Mouse (Mus musculus) left cerebral cortex, adult 2 months (tissue): ENCODE results near the gene Sh3tc1. TPM values are rescaled to one million over a fixed set of nuclear protein-coding genes. Genes with fewer than 3 reads are reported as not detected.
A peak's percentile ranks its signal among the peaks of the same experiment; 100 is the strongest.

Experiments used
- DNase-seq, 2 experiments: peaks; one replicate each; pipeline ENCODE4 v3.0.0; 2021 to 2022; ENCODE audit warnings: low spot score in 2 of 2, mixed read lengths in 1 of 2; ENCODE audit errors: extremely low spot score in 1 of 2
- H3K27ac ChIP-seq: fragments of 200-600 bp; 2 replicates; pipeline ENCODE4 v1.8.1; 2022
- H3K4me3 ChIP-seq: fragments of 200-600 bp; 2 replicates; pipeline ENCODE4 v1.8.1; 2022
- CTCF ChIP-seq: fragments of 200-600 bp; IDR thresholded peaks from 2 replicates; pipeline ENCODE4 v1.8.1; 2022; ENCODE audit warnings: antibody characterized with exemption, mild to moderate bottlenecking, moderate library complexity
- intact Hi-C: fragments of 180-260 bp; cut with DNase I; formaldehyde crosslinking; loops from one replicate; pipeline ENCODE4 v1.15.1; 2025
- total RNA-seq, 2 experiments: library from RNA; stranded (reverse); gene quantifications; 2 replicates each; pipeline ENCODE4 v1.2.3; 2021

Sh3tc1 gene
- total RNA-seq, 2 experiments from 2014 or later: 2.4 to 4.3 TPM

DNA sequence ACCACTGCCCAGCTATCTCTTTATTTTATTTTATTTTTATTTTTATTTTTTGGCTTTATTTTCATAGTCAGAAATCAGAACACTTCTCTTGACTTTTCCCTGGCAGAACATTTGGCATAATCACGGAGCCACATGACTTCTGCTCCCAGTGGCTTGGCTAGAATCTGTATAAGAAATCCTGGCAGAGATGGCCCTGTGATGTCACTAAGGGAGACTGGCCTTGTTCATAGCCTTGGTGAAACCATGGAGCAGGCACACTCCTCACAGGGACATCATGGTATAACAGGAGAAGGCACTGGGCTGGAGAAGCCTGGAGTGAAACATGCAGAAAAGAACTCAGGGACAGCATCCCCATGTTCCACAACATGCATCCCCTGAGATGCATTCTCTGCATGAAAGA is 10.2 kb upstream of the Sh3tc1 start:
- intact Hi-C loops: no loop called here
- Histone ChIP-seq H3K4me3 (no peak overlapping the region), H3K27ac (no peak overlapping the region)
- no peak for DNase-seq
- no peak for TF ChIP-seq CTCF

DNA sequence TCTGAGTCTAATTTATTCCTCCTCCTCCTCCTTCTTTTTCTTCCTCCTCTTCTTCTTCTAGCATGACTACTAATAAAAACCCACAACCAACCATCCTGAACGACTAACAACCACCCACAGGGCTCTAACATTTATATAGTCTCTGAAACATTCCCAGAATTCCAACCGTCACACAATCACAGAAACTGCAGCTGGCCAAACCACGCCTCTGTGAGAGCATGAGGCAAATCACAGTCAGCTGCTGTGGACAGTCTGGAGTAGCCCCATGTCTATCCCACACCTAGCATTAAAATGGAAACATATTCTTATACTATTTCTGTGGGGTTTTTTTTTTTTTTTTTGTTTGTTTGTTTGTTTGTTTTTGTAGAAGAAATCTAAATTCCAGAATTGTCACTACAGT is 9.6 kb upstream of the Sh3tc1 start:
- intact Hi-C loops: loop anchor here (5.0 to 10.0 kb wide), 2 partner anchors 223 to 645 kb away; partner anchors contain the start of gene Lrpap1
- no peak overlapping the region for H3K4me3 ChIP-seq
- no peak for TF ChIP-seq CTCF
- H3K27ac ChIP-seq: no peak overlapping the region
- no peak for DNase-seq

DNA sequence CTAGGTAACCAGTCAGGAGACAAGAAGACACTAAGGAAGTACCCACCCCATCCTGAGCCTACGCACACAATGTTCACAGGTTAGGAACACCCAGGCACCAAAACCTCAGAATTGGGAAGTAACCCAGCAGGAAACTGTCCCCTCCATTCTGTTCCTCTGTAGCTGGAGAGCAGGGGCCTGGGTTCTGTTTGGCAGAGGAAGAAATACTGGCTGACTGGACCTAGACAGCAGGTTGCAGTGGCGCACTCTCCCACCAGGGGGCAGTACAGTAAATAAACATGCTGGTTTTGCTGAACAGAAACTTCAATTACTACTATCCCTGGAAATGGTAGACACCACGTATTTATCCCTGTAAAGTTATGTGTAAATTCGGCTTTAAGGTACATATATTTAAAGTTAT is 7.1 kb upstream of the Sh3tc1 start:
- DNase-seq: peak; percentile 73 to 80
- H3K27ac ChIP-seq: no peak overlapping the region
- H3K4me3 ChIP-seq: no peak overlapping the region
- intact Hi-C loops: loop anchor here (2.0 to 10.0 kb wide), 3 partner anchors 112 to 642 kb away; partner anchors contain the start of gene Lrpap1
- no peak; the same call in none of the 2 replicates for TF ChIP-seq CTCF

DNA sequence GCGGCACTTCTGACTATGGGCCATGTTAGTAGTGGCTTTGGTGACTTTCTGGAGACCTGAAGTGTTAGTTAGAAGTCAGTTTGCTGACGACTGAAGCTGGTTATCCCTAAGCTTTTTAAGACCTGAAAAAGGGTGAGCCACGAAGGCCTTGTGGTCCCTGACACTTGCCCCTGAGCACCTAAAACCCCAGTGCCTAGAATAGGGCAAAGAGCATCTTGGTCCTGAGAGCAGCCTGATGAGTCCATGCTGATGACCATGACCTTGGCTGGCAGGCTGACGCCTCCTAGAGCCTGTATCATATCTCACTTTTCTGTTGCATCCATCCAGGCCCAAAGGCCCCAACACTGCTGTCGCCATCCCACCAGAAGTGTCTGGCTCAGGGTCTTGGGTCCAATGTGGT is 5.6 kb upstream of the Sh3tc1 start:
- no peak for DNase-seq
- intact Hi-C loops: loop anchor here (5.0 to 10.0 kb wide), 2 partner anchors 227 to 641 kb away; partner anchors contain the start of gene Lrpap1
- no peak overlapping the region for H3K27ac ChIP-seq
- no peak overlapping the region for H3K4me3 ChIP-seq
- no peak for TF ChIP-seq CTCF

DNA sequence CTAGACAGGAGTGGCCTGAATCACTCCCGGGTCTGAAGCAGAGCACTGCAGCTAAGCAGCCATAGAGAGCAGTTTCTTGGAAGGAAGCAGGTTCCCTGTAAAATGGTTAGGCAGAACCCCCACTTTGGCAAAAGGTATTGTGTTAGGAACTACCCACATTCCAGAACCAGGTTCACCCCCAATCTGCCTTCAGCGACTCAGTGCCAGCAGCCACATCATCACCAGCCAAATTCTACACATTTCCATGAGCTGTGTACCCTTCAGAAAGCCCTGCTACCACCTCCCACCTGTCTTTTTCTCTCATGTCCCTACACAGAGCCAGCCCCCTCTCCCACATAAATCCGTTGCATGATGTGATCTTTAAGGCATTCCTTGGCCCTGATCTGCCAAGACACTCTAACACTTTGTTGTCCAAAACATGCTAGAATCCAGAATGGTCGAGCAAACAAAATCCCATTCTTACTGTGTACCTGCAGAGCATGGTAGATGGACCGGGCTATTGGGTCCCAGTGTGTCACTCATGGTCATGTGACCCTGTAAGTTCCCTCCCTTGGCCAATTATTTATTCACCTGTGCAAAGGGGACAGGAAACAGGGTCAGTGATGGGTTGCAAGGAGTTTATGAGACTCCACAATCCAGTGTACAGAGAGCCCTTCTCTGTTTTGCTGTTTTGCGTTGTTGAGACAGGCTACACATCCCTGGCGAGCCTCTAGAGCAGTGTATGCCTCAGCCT is 4.4 kb upstream of the Sh3tc1 start:
- peak in 1 of 2 experiments; percentile 31 for DNase-seq
- no peak for TF ChIP-seq CTCF

DNA sequence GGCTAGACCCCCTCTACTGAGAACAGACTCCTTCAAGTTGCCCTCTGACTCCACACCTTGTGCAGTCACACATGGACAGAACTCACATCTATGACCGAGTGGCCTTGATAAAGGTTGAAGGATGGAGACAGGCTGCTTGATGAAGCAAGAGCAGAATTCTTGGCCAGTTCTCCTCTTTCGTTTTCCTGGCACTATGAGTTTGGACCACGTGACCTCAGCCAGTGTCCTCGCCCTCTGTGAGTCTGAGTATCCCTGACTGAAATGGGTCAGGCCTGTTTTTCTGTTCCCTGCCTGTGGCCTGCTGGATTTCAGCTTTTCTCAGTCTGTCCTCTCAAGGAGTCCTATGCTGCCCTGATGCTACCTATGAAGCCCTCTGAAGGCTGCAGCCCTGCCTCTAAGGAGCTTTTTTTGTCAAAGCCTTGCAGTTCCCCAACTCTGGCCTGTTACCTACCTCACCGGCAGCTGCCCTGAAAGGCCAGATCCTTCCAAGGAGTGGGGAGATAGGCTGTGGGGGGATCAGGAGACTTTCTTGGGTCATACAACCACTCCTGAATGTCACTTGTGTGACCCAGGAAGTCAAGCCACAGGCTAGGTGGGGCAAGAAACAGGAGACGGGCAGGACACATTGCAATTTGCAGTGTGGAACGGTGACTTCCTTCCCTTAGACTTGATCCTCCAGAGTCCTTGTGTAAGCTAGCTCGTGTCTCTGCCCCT is 3.6 kb upstream of the Sh3tc1 start:
- H3K4me3 ChIP-seq: no peak overlapping the region
- DNase-seq: no peak
- intact Hi-C loops: loop anchor here (10.0 kb wide), 1 partner anchor 639 kb away; the partner anchor contains the start of gene Lrpap1
- no peak overlapping the region for H3K27ac ChIP-seq
- no peak for TF ChIP-seq CTCF

More for the DNA sequence above, 4.4 kb upstream of the Sh3tc1 start:
- no peak overlapping the region for H3K4me3 ChIP-seq
- intact Hi-C loops: loop anchor here (10.0 kb wide), 1 partner anchor 639 kb away; the partner anchor contains the start of gene Lrpap1
- H3K27ac ChIP-seq: no peak overlapping the region

DNA sequence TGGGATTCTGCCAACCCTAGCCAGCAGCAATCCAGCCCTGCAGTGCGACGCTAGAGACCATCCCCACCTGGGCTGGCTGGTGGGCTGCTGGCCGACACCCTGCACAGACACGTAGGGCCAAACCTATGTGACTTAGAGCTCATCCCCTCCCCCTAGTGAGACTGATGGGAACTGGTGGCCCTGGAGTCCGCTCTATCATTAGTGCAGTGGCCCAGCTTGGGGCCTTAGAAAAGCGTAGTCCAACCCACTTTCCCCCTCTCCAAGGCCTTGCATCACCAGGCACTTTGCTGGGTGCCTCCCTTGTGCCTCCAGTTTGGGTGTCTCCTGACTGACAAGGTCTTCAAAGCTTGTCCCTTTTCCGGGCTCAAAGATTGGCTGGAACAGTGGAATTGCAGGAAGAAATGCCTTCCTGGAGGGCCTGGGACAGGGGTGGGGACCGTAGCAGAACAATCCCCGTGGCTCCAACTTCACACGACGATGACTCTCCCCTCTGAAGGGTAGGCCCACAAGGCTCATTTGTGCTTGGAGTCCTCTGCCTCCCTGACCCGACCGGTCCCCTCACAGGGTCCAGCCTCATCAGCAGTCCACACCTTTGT is 1.5 kb upstream of the Sh3tc1 start:
- H3K4me3 ChIP-seq: no peak overlapping the region
- TF ChIP-seq CTCF: no peak
- intact Hi-C loops: loop anchor here (10.0 kb wide), 1 partner anchor 637 kb away; the partner anchor contains the start of gene Lrpap1
- H3K27ac ChIP-seq: no peak overlapping the region
- no peak for DNase-seq

DNA sequence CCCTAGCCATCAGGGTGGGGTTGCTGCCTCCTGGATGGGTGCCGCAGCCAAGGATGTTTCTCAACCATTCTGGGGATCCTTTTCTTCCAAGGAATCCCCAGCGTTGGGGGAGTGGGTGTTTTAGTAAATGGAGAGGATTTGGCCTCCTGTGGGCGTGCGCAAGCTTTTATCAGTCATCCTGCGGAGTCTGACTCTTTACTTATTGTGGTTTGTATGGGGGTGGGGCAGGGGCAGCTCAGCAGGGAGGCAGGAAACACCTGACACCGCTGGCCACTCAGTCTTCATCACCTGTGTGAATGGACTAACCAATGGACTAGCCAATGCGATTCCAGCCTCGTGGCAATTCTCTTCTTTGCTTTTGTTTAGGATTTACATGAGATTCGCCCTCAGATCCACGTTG is 929 bp upstream of the Sh3tc1 start:
- intact Hi-C loops: loop anchor here (10.0 kb wide), 1 partner anchor 636 kb away; the partner anchor contains the start of gene Lrpap1
- DNase-seq: no peak
- TF ChIP-seq CTCF: no peak
- Histone ChIP-seq H3K27ac (no peak overlapping the region), H3K4me3 (no peak overlapping the region)

DNA sequence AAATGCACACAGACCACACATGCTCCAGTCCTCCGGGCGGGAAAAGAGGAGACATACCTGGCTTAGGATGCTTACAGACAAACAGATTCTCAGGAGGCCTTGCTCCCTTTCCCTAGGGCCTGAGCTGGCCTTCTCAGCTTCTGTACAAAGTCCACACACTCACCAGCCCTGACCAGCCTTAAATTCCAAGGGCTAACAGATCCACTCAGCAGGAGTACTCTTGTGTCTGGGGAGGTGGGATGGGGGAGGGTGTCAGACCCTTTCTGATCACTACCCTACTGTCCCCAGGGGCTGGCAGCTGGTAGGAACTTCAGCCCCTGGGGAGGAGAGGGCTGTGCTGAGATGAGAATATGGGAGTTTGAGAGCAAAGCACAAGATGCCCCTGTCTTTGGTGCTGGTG is 782 bp downstream of the Sh3tc1 start:
- Histone ChIP-seq H3K4me3 (no peak overlapping the region), H3K27ac (no peak overlapping the region)
- no peak for TF ChIP-seq CTCF
- DNase-seq: no peak
- intact Hi-C loops: no loop called here

DNA sequence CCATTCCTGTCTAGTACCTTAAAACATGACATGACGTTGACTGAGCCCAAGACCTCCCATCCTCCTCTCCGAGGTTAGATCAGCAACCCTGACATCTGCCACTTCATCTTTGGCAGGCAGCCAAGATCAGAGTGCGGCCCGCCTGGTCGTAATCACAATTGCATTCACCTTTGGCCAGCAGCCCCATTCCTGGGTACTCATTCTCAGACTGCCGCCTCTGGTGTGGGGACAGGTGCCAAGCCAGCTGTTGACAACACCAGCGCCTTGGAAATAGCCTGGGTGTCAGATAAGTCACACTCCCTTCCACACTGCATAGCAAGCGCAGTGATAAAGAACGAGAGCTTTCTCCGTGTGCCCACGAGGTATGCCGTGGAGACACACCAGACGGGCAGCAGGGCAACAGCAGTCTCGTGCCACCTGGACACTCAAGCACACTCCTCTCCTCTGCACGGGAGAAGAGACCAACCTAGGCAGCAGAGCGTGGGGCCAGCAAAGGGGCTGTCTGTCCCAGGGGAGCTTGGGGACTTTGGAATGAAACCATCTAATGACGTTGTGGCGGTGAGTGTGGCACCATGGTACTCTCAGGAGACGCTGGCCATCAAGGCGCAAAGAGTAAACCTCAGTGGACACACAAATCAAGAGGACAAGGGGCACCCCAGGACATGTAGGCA is 2.4 kb downstream of the Sh3tc1 start:
- DNase-seq: no peak
- H3K27ac ChIP-seq: no peak overlapping the region
- no peak overlapping the region for H3K4me3 ChIP-seq
- intact Hi-C loops: no loop called here
- no peak for TF ChIP-seq CTCF

DNA sequence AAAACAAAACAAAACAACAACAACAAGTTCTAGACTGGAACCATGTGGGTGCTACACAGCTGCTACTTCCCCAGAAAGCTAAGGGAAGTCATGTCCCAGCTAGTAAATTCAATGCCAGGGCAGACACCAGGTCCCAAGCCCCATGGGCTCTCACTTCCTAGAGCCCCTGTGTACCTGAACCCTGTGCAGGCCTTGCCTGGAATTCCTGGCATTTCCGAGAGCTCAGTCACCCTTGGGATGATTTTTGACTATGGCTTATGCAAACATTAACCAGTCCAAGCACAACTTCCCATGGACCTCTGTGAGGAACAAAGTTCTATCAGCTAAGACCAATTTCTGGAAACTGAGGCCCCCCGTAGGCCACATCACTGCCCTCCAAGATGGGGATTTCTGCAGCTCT is 6.3 kb downstream of the Sh3tc1 start:
- no peak for TF ChIP-seq CTCF
- H3K4me3 ChIP-seq: no peak overlapping the region
- DNase-seq: no peak
- intact Hi-C loops: no loop called here
- no peak overlapping the region for H3K27ac ChIP-seq
